Mouse (Mus musculus) kidney, adult 2 months (tissue): Measurements from ENCODE around the gene Pdp2.

Experiments used
- CTCF ChIP-seq: fragments of 200-500 bp; conservative IDR thresholded peaks from 2 replicates; pipeline ENCODE4 v1.5.1; 2011; ENCODE audit warnings: low read depth, mild to moderate bottlenecking, control low read depth, low read length, moderate library complexity, mixed read lengths; ENCODE audit not compliant: insufficient read depth, insufficient read length
- POLR2A ChIP-seq: fragments of 200-500 bp; IDR thresholded peaks from one replicate; pipeline ENCODE4 v1.6.1; 2011; ENCODE audit warnings: low read depth, low read length, control low read depth

GRCm38 (mm10) chr8:104627065-104627740, 36.0 kb downstream of the Pdp2 start:
- TF ChIP-seq CTCF (no peak), POLR2A (no peak)
